Mouse (Mus musculus): ENCODE measurements at regions not wholly inside any gene's neighbourhood (a gene's known extent, or its start where the extent isn't known, plus 50 kb on each side); places are given as distances from the start of the nearest gene placed in this dataset.
"Not testable (repeated sequence)": the region's sequence is repeated elsewhere in the genome, so short reads cannot be mapped to it uniquely, and the experiment has no call there.

GRCm38 (mm10) chr4:89621260-89621659 lies 58.0 kb upstream of the Dmrta1 start:
- no peak for DNase-seq (ENCODE audit: low read depth)

- DNase-seq (ENCODE audit: low read depth) = no peak
Observed at GRCm38 (mm10) chr4:89604721-89605120, 74.5 kb upstream of the Dmrta1 start.

GRCm38 (mm10) chr4:89575529-89575928 lies 103.7 kb upstream of the Dmrta1 start:
- peak; percentile 78 for DNase-seq (ENCODE audit: low read depth)

- no peak for DNase-seq (ENCODE audit: low read depth)
Observed at GRCm38 (mm10) chr4:89554711-89555466, 124.3 kb upstream of the Dmrta1 start.

GRCm38 (mm10) chr4:89552556-89552955 lies 126.7 kb upstream of the Dmrta1 start:
- no peak for DNase-seq (ENCODE audit: low read depth)

- DNase-seq (ENCODE audit: low read depth) = no peak
Observed at GRCm38 (mm10) chr4:89550515-89550914, 128.7 kb upstream of the Dmrta1 start.

GRCm38 (mm10) chr4:89532462-89532861 lies 146.8 kb upstream of the Dmrta1 start:
- peak; percentile 80 for DNase-seq (ENCODE audit: low read depth)

GRCm38 (mm10) chr4:89530050-89530911 lies 149.0 kb upstream of the Dmrta1 start:
- DNase-seq (ENCODE audit: low read depth) = peak; percentile 64

- DNase-seq (ENCODE audit: low read depth) = peak; percentile 80
Observed at GRCm38 (mm10) chr4:89527966-89528365, 151.3 kb upstream of the Dmrta1 start.

- DNase-seq (ENCODE audit: low read depth) = peak; percentile 30
Observed at GRCm38 (mm10) chr4:89527326-89527725, 151.9 kb upstream of the Dmrta1 start.

GRCm38 (mm10) chr4:89525525-89525924 lies 153.7 kb upstream of the Dmrta1 start:
- not testable (repeated sequence) for DNase-seq (ENCODE audit: low read depth)

GRCm38 (mm10) chr4:89524260-89525200 lies 154.7 kb upstream of the Dmrta1 start:
- peak; percentile 96 for DNase-seq (ENCODE audit: low read depth)

- DNase-seq (ENCODE audit: low read depth) = peak; percentile 74
Observed at GRCm38 (mm10) chr4:89523423-89524259, 155.6 kb upstream of the Dmrta1 start.

- DNase-seq (ENCODE audit: low read depth) = no peak
Observed at GRCm38 (mm10) chr4:89518027-89518426, 161.2 kb upstream of the Dmrta1 start.

- peak; percentile 29 for DNase-seq (ENCODE audit: low read depth)
Observed at GRCm38 (mm10) chr4:89515823-89516411, 163.3 kb upstream of the Dmrta1 start.

GRCm38 (mm10) chr4:89514981-89515380 lies 164.3 kb upstream of the Dmrta1 start:
- DNase-seq (ENCODE audit: low read depth) = peak; percentile 83

GRCm38 (mm10) chr4:89510593-89510992 lies 168.6 kb upstream of the Dmrta1 start:
- DNase-seq (ENCODE audit: low read depth) = no peak

GRCm38 (mm10) chr4:89509655-89510391 lies 169.4 kb upstream of the Dmrta1 start:
- DNase-seq (ENCODE audit: low read depth) = no peak

- peak; percentile 71 for DNase-seq (ENCODE audit: low read depth)
Observed at GRCm38 (mm10) chr4:89508103-89508763, 171.0 kb upstream of the Dmrta1 start.

Measured in NIH3T3 (cell line).